Mouse (Mus musculus) heart, postnatal 0 days (tissue): ENCODE data around the gene Asb7. TPM values are rescaled to one million over a fixed set of nuclear protein-coding genes. Genes with fewer than 3 reads are reported as not detected.

Experiments
- ATAC-seq: fragments of 200-750 bp; cut with Nextera tagmentation; 2 replicates; pipeline ENCODE4 v1.8.0; 2017; ENCODE audit warnings: low read depth, moderate number of reproducible peaks, moderate library complexity; ENCODE audit not compliant: insufficient read depth
- DNase-seq: peaks from one replicate; pipeline ENCODE4 v3.0.0-alpha.2; 2016; ENCODE audit warnings: low spot score
- H3K27ac ChIP-seq: fragments of 300-500 bp; sonication (generic); 2 replicates; pipeline ENCODE4 v1.5.1; 2014; ENCODE audit warnings: low read depth, mild to moderate bottlenecking
- H3K27me3 ChIP-seq: fragments of 300-500 bp; sonication (generic); 2 replicates; pipeline ENCODE4 v1.6.1; 2014; ENCODE audit warnings: low read length, mixed read lengths; ENCODE audit not compliant: control insufficient read depth, insufficient read depth
- H3K36me3 ChIP-seq: fragments of 300-500 bp; sonication (generic); replicated peaks from 2 replicates; pipeline ENCODE4 v1.6.1; 2014; ENCODE audit warnings: low read length, mixed read lengths; ENCODE audit not compliant: control insufficient read depth, insufficient read depth
- H3K4me1 ChIP-seq: fragments of 300-500 bp; sonication (generic); 2 replicates; pipeline ENCODE4 v1.6.1; 2014; ENCODE audit warnings: antibody characterized with exemption; ENCODE audit not compliant: control insufficient read depth, insufficient read depth
- H3K4me2 ChIP-seq: fragments of 300-500 bp; sonication (generic); 2 replicates; pipeline ENCODE4 v1.6.1; 2014; ENCODE audit warnings: low read depth, mild to moderate bottlenecking, low read length, moderate library complexity
- H3K4me3 ChIP-seq: fragments of 300-500 bp; sonication (generic); 2 replicates; pipeline ENCODE4 v1.5.1; 2014; ENCODE audit warnings: low read depth, low read length
- H3K9ac ChIP-seq: fragments of 300-500 bp; sonication (generic); replicated peaks from 2 replicates; pipeline ENCODE4 v1.6.1; 2014; ENCODE audit warnings: low read depth, low read length, mixed read lengths
- H3K9me3 ChIP-seq: fragments of 300-500 bp; sonication (generic); replicated peaks from 2 replicates; pipeline ENCODE4 v1.6.1; 2016; ENCODE audit warnings: low read length; ENCODE audit not compliant: control insufficient read depth
- CTCF ChIP-seq: IDR thresholded peaks from 2 replicates; pipeline ENCODE4 v1.5.1; 2016; ENCODE audit warnings: antibody characterized with exemption, control low read depth, low read depth
- EP300 ChIP-seq: IDR thresholded peaks from 2 replicates; pipeline ENCODE4 v1.6.1; 2016; ENCODE audit warnings: antibody characterized with exemption, low read depth
- WGBS: fragments of 180-500 bp; shearing (Covaris S2); extraction: QIAGEN DNeasy Blood & Tissue Kit; methylation state at CpG from one replicate; pipeline ENCODE4 v1.1.7; 2014; 5-methylcytosine and 5-hydroxymethylcytosine counted together
- polyA plus RNA-seq: library from polyadenylated mRNA; unstranded; fragments of >200 nt; fragmentation: Nextera tagmentation; extraction: Ambion mirVana; gene quantifications from 2 replicates; pipeline ENCODE4 v1.2.1, GENCODE M21; 2015
- total RNA-seq: library from RNA; depleted of rRNA; stranded (reverse); fragments of >200 nt; gene quantifications from 2 replicates; pipeline ENCODE4 v1.2.3, GENCODE M21; 2014; ENCODE audit warnings: low replicate concordance

The Asb7 gene
- total and polyA plus RNA-seq, 2 experiments from 2014 or later, result 6.5 to 10.8 TPM

DNA sequence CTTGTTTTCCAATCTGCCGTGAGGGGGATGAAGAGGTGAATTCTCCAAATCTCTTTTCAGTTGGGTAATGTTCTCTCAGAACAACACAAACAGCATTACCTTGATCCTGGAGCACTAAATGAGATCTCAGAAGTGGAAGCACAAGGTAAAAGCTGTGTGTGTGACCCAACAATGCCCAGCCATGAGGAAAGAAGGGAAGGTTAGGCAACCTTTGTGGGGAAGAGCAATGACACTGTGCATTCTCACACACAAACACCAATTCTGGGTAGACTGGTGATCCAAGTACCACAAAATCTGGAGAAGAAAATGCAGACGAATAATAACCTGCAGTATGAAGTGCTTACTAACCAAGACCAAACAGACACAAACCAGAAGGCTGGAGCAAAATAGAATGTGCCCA, 13.6 kb downstream of the Asb7 start:
- no peak overlapping the region for H3K4me3 ChIP-seq
- H3K27ac ChIP-seq, result no peak overlapping the region
- DNase-seq (no peak), ATAC-seq (no peak)
- TF ChIP-seq CTCF (no peak), EP300 (no peak)
- H3K9ac ChIP-seq, result no peak overlapping the region
- no peak overlapping the region for H3K4me2 ChIP-seq
- H3K27me3 ChIP-seq, result no peaks in the 10 kb centered on the region
- 81% methylated on average over 2 of the region's 2 CpGs for WGBS
- no peaks in the 10 kb centered on the region for H3K4me1 ChIP-seq
- H3K36me3 ChIP-seq, result peaks cover 83% of the 10 kb centered on the region
- H3K9me3 ChIP-seq, result no peaks in the 10 kb centered on the region

DNA sequence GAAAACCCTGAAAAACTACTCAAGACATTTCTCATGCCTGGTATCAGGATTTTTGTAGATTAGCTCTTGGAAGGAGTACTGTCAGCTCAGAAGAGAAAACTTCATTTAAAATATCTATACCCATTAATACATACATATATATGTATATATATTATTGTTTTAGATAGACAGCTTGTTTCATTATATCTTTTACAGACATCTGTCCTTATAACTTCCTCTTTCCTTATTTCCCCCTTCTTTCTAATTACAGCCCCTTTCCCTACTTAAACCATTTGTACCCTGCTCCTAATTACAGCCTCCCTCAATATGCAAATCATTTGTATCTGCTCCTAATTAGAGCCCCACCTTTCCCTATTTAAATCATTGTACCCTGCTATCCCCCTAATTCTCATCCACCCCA, 22.3 kb downstream of the Asb7 start:
- Histone ChIP-seq H3K9ac (no peak overlapping the region), H3K4me2 (no peak overlapping the region), H3K27me3 (no peaks in the 10 kb centered on the region), H3K27ac (no peak overlapping the region), H3K4me1 (no peaks in the 10 kb centered on the region), H3K9me3 (peaks cover 6% of the 10 kb centered on the region), H3K36me3 (peaks cover 24% of the 10 kb centered on the region; the same call in 1 of the 2 replicates), H3K4me3 (no peak overlapping the region)
- TF ChIP-seq CTCF (no peak), EP300 (no peak)
- ATAC-seq (no peak), DNase-seq (no peak)

DNA sequence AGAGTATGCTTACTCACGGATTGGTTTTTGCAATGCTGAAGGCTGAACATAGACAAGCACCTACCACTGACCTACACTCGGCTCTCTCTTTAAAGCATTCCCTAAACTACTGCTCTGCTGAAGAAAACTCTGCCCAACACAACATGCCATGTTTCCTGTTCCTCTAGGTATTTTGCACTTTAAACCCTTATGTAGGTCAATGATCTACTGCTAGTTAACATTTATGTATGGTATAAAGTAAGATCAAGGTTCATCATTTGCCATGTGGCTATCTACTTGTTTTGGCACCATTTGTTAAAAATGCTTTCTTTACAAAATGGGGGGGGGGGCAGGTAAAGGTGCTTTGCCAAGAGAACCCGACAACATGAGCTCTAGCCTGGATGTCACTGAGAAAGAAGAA, 25.8 kb downstream of the Asb7 start:
- 85% methylated on average over 3 of the region's 3 CpGs for WGBS
- peaks cover 21% of the 10 kb centered on the region for H3K36me3 ChIP-seq
- no peak for DNase-seq

DNA sequence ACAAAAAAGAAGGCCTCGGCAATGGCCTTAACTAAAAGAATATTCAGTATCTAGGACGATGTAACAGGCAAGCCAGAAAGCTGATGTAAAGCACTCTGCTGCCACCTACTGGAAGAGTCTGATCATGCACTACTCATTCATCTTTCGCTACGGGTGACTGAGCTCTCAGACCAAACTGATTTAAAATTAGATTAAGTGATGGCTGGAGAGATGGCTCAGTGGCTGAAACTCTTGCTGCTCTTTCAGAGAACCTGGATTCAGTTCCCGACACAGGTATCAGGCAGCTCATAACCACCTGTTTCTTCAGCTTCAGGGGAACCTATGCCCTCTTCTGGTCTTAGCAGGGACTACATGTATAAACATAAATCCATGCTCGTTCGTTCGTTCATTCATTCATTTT, 27.8 kb downstream of the Asb7 start:
- Histone ChIP-seq H3K27ac (no peak overlapping the region), H3K4me1 (no peaks in the 10 kb centered on the region), H3K36me3 (peaks cover 27% of the 10 kb centered on the region), H3K9ac (no peak overlapping the region), H3K27me3 (no peaks in the 10 kb centered on the region), H3K4me2 (peak overlapping the region; percentile 39), H3K9me3 (no peaks in the 10 kb centered on the region), H3K4me3 (peak overlapping the region; percentile 29)
- DNase-seq (peak; percentile 77), ATAC-seq (peak; percentile 72)
- WGBS, result 10% methylated on average over 8 of the region's 8 CpGs
- TF ChIP-seq EP300 (no peak), CTCF (peak; percentile 86)

More for the DNA sequence above, 25.8 kb downstream of the Asb7 start:
- Histone ChIP-seq H3K9ac (no peak overlapping the region), H3K4me1 (no peaks in the 10 kb centered on the region), H3K27ac (no peak overlapping the region), H3K27me3 (no peaks in the 10 kb centered on the region), H3K9me3 (peaks cover 5% of the 10 kb centered on the region), H3K4me2 (no peak overlapping the region), H3K4me3 (no peak overlapping the region)
- ATAC-seq, result no peak
- no peak for TF ChIP-seq EP300
- no peak for TF ChIP-seq CTCF

DNA sequence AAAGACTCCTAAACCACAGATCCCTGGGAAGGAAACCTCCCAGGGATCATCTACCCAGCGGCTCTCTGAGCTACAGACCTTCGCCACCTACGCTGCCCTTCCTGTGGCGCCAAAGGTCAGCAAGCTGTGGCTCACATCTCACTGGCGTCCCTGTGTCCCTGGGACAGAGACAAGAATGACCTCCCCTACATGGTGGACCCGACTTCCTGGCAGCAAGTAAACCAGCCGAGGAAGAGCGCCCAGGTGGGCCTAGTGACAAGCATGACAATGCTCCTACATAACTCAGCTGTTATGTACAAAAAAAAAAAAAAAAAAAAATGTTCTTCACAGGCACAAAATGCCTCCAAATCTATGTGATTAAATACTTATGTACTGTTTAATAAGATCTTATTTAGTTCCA, 28.4 kb downstream of the Asb7 start:
- ATAC-seq, result no peak
- no peaks in the 10 kb centered on the region for H3K9me3 ChIP-seq
- WGBS, result 70% methylated on average over 8 of the region's 8 CpGs

DNA sequence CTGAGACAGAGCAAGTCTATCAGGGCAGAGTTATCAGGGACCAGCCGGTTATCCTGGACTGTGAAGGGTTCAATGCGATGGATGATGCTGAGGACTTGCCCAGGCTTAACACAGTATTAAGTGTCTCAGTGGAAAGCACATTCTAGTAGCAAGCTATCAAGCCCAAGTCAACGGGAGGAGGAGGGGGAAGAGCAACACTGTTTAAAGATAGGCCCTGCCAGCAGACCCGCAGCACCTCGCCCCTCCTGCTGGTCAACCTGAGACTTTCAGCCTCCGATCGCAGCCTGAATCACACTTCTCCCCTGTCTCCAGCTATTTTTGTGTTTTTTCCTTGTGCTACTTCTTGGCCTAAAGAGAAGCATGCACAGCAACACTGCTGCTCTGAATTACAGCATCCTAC, 29.1 kb downstream of the Asb7 start:
- WGBS, result 52% methylated on average over 7 of the region's 7 CpGs
- H3K4me1 ChIP-seq, result no peaks in the 10 kb centered on the region

More for the DNA sequence above, 28.4 kb downstream of the Asb7 start:
- H3K4me1 ChIP-seq, result no peaks in the 10 kb centered on the region
- H3K4me2 ChIP-seq, result no peak overlapping the region
- H3K4me3 ChIP-seq, result no peak overlapping the region
- DNase-seq, result no peak
- H3K9ac ChIP-seq, result no peak overlapping the region
- no peak overlapping the region for H3K27ac ChIP-seq
- no peaks in the 10 kb centered on the region for H3K27me3 ChIP-seq
- H3K36me3 ChIP-seq, result peaks cover 29% of the 10 kb centered on the region
- TF ChIP-seq EP300, result no peak

More for the DNA sequence above, 29.1 kb downstream of the Asb7 start:
- DNase-seq (no peak), ATAC-seq (0 out of 2 replicates have a peak, but pooled peaks have one; percentile 20)
- Histone ChIP-seq H3K9ac (no peak overlapping the region), H3K27me3 (no peaks in the 10 kb centered on the region), H3K4me2 (no peak overlapping the region), H3K27ac (no peak overlapping the region), H3K36me3 (peaks cover 36% of the 10 kb centered on the region), H3K4me3 (no peak overlapping the region), H3K9me3 (no peaks in the 10 kb centered on the region)
- peak; percentile 15; the same call in 1 of the 2 replicates for TF ChIP-seq CTCF
- no peak for TF ChIP-seq EP300
